Mouse (Mus musculus) neural tube, postnatal 0 days (tissue): ENCODE measurements around the gene Ndufa8. TPM values are rescaled to one million over a fixed set of nuclear protein-coding genes. Genes with fewer than 3 reads are reported as not detected.

Experiments
- polyA plus RNA-seq: library from polyadenylated mRNA; unstranded; fragments of >200 nt; fragmentation: Nextera tagmentation; extraction: Ambion mirVana; gene quantifications from 2 replicates; pipeline ENCODE4 v1.2.1, GENCODE M21; 2015

Gene Ndufa8
- 392 and 412 TPM in 2 replicates for polyA plus RNA-seq

GRCm38 (mm10) chr2:36048748-36049566, at the start of gene Ndufa8, which contains the start of gene Morn5:
Gene Ndufa8 (minus strand): TSS chr2:36049406.
Gene Morn5 (plus strand): TSS chr2:36049458.

Other genes starting within 250 kb of the Ndufa8 start
- 7.5 and 9.2 TPM in 2 replicates for gene Ttll11, start 69.5 kb downstream of the Ndufa8 start, polyA plus RNA-seq
- 1.9 and 2.2 TPM in 2 replicates for gene Morn5, start 52 bp upstream of the Ndufa8 start, polyA plus RNA-seq
- gene Lhx6, start 56.0 kb upstream of the Ndufa8 start, polyA plus RNA-seq = 0.68 and 0.93 TPM in 2 replicates
- gene Mrrf, start 87.0 kb upstream of the Ndufa8 start, polyA plus RNA-seq = 18.5 and 20.2 TPM in 2 replicates
- 78.7 and 83.0 TPM in 2 replicates for gene Rbm18, start 87.4 kb upstream of the Ndufa8 start, polyA plus RNA-seq
- 9.2 and 10.2 TPM in 2 replicates for gene Ptgs1, start 181.0 kb upstream of the Ndufa8 start, polyA plus RNA-seq